Mouse (Mus musculus): ENCODE data around the gene Pik3r5.

Pik3r5 gene

GRCm38 (mm10) chr11:68431699-68432360 lies at the start of gene Pik3r5:
TSS of gene Pik3r5 (plus strand) at chr11:68432121.
- peak; percentile 55 to 76 for DNase-seq

- no peak for DNase-seq
Measured at GRCm38 (mm10) chr11:68383519-68383918, 48.4 kb upstream of the Pik3r5 start.

- DNase-seq = no peak
Measured at GRCm38 (mm10) chr11:68384131-68384530, 47.8 kb upstream of the Pik3r5 start.

- peak; percentile 38 to 41 for DNase-seq
Measured at GRCm38 (mm10) chr11:68384592-68385020, 47.3 kb upstream of the Pik3r5 start.

- DNase-seq = peak; percentile 58 to 69
Measured at GRCm38 (mm10) chr11:68385021-68385821, 46.7 kb upstream of the Pik3r5 start.

GRCm38 (mm10) chr11:68385921-68386588 lies 45.9 kb upstream of the Pik3r5 start:
- peak; percentile 36 to 44 for DNase-seq

GRCm38 (mm10) chr11:68386589-68387440 lies 45.1 kb upstream of the Pik3r5 start:
- peak; percentile 51 to 56 for DNase-seq

GRCm38 (mm10) chr11:68387441-68387760 lies 44.5 kb upstream of the Pik3r5 start:
- no peak for DNase-seq

GRCm38 (mm10) chr11:68387971-68388654 lies 43.8 kb upstream of the Pik3r5 start:
- no peak for DNase-seq

GRCm38 (mm10) chr11:68388655-68389015 lies 43.3 kb upstream of the Pik3r5 start:
- DNase-seq = no peak

- DNase-seq = no peak
Measured at GRCm38 (mm10) chr11:68389621-68390020, 42.3 kb upstream of the Pik3r5 start.

GRCm38 (mm10) chr11:68390381-68391287 lies 41.3 kb upstream of the Pik3r5 start:
- no peak for DNase-seq

- DNase-seq = peak; percentile 37 to 41
Measured at GRCm38 (mm10) chr11:68393897-68394490, 37.9 kb upstream of the Pik3r5 start.

GRCm38 (mm10) chr11:68394749-68395148 lies 37.2 kb upstream of the Pik3r5 start:
- DNase-seq = no peak

GRCm38 (mm10) chr11:68395546-68395945 lies 36.4 kb upstream of the Pik3r5 start:
- no peak for DNase-seq

- no peak for DNase-seq
Measured at GRCm38 (mm10) chr11:68398891-68399547, 32.9 kb upstream of the Pik3r5 start.

- DNase-seq = peak; percentile 31 to 35
Measured at GRCm38 (mm10) chr11:68399548-68400020, 32.3 kb upstream of the Pik3r5 start.

- peak; percentile 54 to 61 for DNase-seq
Measured at GRCm38 (mm10) chr11:68400021-68400671, 31.8 kb upstream of the Pik3r5 start.

GRCm38 (mm10) chr11:68400727-68401219 lies 31.1 kb upstream of the Pik3r5 start, which contains the start of gene Ntn1:
TSS of gene Ntn1 (minus strand) at chr11:68400823.
- no peak for DNase-seq

Measured in cerebellum, postnatal 14 days (tissue).